16 mouse cellular contexts compared by ENCODE assay signal in the genomic region with DNA sequence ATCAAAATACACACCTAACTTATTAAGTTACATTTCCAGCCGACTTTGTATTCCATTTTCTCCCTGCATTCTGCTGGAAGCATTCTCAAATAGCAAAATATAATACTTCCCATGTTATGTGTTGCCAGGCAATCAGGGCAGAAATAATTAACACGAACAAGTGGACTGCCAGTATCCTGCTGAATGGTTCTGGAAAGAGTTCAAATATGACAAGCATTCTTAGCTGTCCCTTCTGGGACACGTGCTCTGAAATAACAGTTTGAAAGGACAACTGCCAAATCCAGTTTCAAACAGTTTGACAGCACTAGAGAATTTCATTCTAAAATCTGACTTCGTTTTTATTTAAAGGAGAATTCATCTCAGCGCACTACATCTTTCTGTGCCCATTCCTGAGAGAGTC.
DNase-seq lines count a peak whose midpoint lies in the region; ATAC-seq and TF ChIP-seq lines count a peak whose summit lies in the region.
"Had no signal": no experiment of that assay in that cellular context is flagged by ENCODE, and none has a peak within 500 bp of the region (broad histone marks: within the 10 kb centered on the region; RNA-seq: fewer than 3 reads in every experiment).

No protein-coding gene starts in this region.

- ATAC-seq in forebrain, embryonic 15.5 days (replicated peaks) = peak; percentile 70
- ATAC-seq in forebrain, embryonic 12.5 days (ENCODE audit: low FRiP score) = no peak
- ATAC-seq in kidney, embryonic 16.5 days (ENCODE audit: low FRiP score, low TSS enrichment) = no peak
- ATAC-seq: activated CD4-positive, CD25-positive, alpha-beta regulatory T cell, adult 4 months; lung, postnatal 0 days had no signal

- no peak for TF ChIP-seq CTCF in brain, embryonic 14.5 days (IDR thresholded peaks at IDR 0.05; ENCODE audit: borderline replicate concordance, extremely low read depth, insufficient read depth, insufficient read length)

- no peak overlapping the region for H3K4me2 ChIP-seq in forebrain, embryonic 15.5 days (replicated peaks)
- no peak overlapping the region for H3K4me2 ChIP-seq in forebrain, embryonic 12.5 days
- no peak overlapping the region for H3K4me2 ChIP-seq in kidney, embryonic 16.5 days (replicated peaks; ENCODE audit: low read depth, low read length)
- H3K4me2 ChIP-seq: embryonic facial prominence, embryonic 12.5 days; limb, embryonic 15.5 days; midbrain, embryonic 11.5 days had no signal

- H3K9ac ChIP-seq in forebrain, embryonic 15.5 days (replicated peaks) = no peak overlapping the region
- no peak overlapping the region for H3K9ac ChIP-seq in forebrain, embryonic 12.5 days
- H3K9ac ChIP-seq in kidney, embryonic 16.5 days (replicated peaks; ENCODE audit: low read length) = no peak overlapping the region
- H3K9ac ChIP-seq: embryonic facial prominence, embryonic 12.5 days; limb, embryonic 15.5 days had no signal

- no peaks in the 10 kb centered on the region for H3K36me3 ChIP-seq in forebrain, embryonic 15.5 days
- no peaks in the 10 kb centered on the region for H3K36me3 ChIP-seq in forebrain, embryonic 12.5 days (replicated peaks)
- no peaks in the 10 kb centered on the region for H3K36me3 ChIP-seq in kidney, embryonic 16.5 days (ENCODE audit: insufficient read depth, low read length)
- H3K36me3 ChIP-seq: embryonic facial prominence, embryonic 12.5 days; limb, embryonic 15.5 days had no signal

- H3K9me3 ChIP-seq in forebrain, embryonic 15.5 days = no peaks in the 10 kb centered on the region
- no peaks in the 10 kb centered on the region for H3K9me3 ChIP-seq in forebrain, embryonic 12.5 days
- H3K9me3 ChIP-seq in kidney, embryonic 16.5 days (ENCODE audit: low read length) = no peaks in the 10 kb centered on the region
- H3K9me3 ChIP-seq: embryonic facial prominence, embryonic 12.5 days; limb, embryonic 15.5 days had no signal

- peak; percentile 6 for DNase-seq in kidney, adult 9 months
- peak; percentile 77 for DNase-seq in brain, embryonic 14.5 days (ENCODE audit: low read depth)
- DNase-seq in layer of hippocampus, postnatal 14 days (ENCODE audit: low spot score in 2 of 2) = peak; percentile 4 to 71
- no peak for DNase-seq in spleen, postnatal 10 days (ENCODE audit: low spot score in 2 of 2)
- DNase-seq: cerebellum, adult 9-10 months; gastrocnemius, postnatal 36 days; thymus, adult 2 months had no signal

- H3K27me3 ChIP-seq in forebrain, embryonic 15.5 days = no peaks in the 10 kb centered on the region
- H3K27me3 ChIP-seq in forebrain, embryonic 12.5 days = no peaks in the 10 kb centered on the region
- no peaks in the 10 kb centered on the region for H3K27me3 ChIP-seq in kidney, embryonic 16.5 days (ENCODE audit: insufficient read depth, low read length)
- H3K27me3 ChIP-seq: embryonic facial prominence, embryonic 12.5 days; limb, embryonic 15.5 days had no signal

- peaks cover 13% of the 10 kb centered on the region for H3K4me1 ChIP-seq in forebrain, embryonic 15.5 days
- no peaks in the 10 kb centered on the region for H3K4me1 ChIP-seq in forebrain, embryonic 12.5 days
- H3K4me1 ChIP-seq in kidney, embryonic 16.5 days (ENCODE audit: insufficient read depth, low read length) = no peaks in the 10 kb centered on the region
- H3K4me1 ChIP-seq: embryonic facial prominence, embryonic 12.5 days; limb, embryonic 15.5 days had no signal

- H3K27ac ChIP-seq in forebrain, embryonic 15.5 days (replicated peaks) = peak overlapping the region; percentile 19; the same call in 1 of the 2 replicates
- no peak overlapping the region for H3K27ac ChIP-seq in forebrain, embryonic 12.5 days
- H3K27ac ChIP-seq in kidney, embryonic 16.5 days (ENCODE audit: low read length) = no peak overlapping the region
- H3K27ac ChIP-seq: embryonic facial prominence, embryonic 12.5 days; kidney, postnatal 0 days; limb, embryonic 15.5 days had no signal

- H3K4me3 ChIP-seq in forebrain, embryonic 15.5 days = no peak overlapping the region
- H3K4me3 ChIP-seq in forebrain, embryonic 12.5 days (replicated peaks) = no peak overlapping the region
- no peak overlapping the region for H3K4me3 ChIP-seq in kidney, embryonic 16.5 days (ENCODE audit: low read length)
- H3K4me3 ChIP-seq: embryonic facial prominence, embryonic 12.5 days; limb, embryonic 15.5 days had no signal

- no peak for TF ChIP-seq POLR2A in brain, embryonic 14.5 days (IDR thresholded peaks at IDR 0.05; ENCODE audit: borderline replicate concordance, extremely low read depth, insufficient read depth, insufficient read length, poor library complexity, severe bottlenecking)

- WGBS in forebrain, embryonic 15.5 days = 39% methylated on average over 5 of the region's 5 CpGs
- WGBS in forebrain, embryonic 12.5 days = 76% methylated on average over 5 of the region's 5 CpGs
- WGBS in kidney, embryonic 16.5 days = 78% methylated on average over 5 of the region's 5 CpGs

Comparison
In these comparisons a context has a peak if more than half of its experiments do, and no peak if none do; other contexts are left out.
1. DNase-seq: peak in kidney, adult 9 months (single experiment), brain, embryonic 14.5 days (single experiment) and layer of hippocampus, postnatal 14 days (2 of 2); none in spleen, postnatal 10 days (0 of 2).